In genomic region chr17:24416051-24416652, GRCm38 (mm10) we compare ENCODE assay signal across 9 mouse cellular contexts. TPM values are rescaled to one million over a fixed set of nuclear protein-coding genes. Genes with fewer than 3 reads are reported as not detected.
DNase-seq lines count a peak whose midpoint lies in the region; ATAC-seq lines count a peak whose summit lies in the region.
"Had no signal": no experiment of that assay in that cellular context is flagged by ENCODE, and none has a peak within 500 bp of the region (broad histone marks: within the 10 kb centered on the region; RNA-seq: fewer than 3 reads in every experiment).

No protein-coding gene starts in this region.

- DNase-seq in heart, adult 8-10 months (ENCODE audit: low spot score) = no peak
- peak; percentile 61 for DNase-seq in adipocyte (ENCODE audit: low spot score)
- no peak for DNase-seq in cerebellum, postnatal 36 days
- DNase-seq in layer of hippocampus, postnatal 14 days (ENCODE audit: low spot score in 2 of 2) = no peak
- no peak for DNase-seq in retina, embryonic 14.5 days (ENCODE audit: low spot score)
- DNase-seq: cerebellum, adult 9-10 months had no signal

- H3K9me3 ChIP-seq in heart, embryonic 16.5 days (replicated peaks; ENCODE audit: control insufficient read depth, low read length) = no peaks in the 10 kb centered on the region
- H3K9me3 ChIP-seq in hindbrain, embryonic 13.5 days = no peaks in the 10 kb centered on the region
- H3K9me3 ChIP-seq in midbrain, embryonic 12.5 days = no peaks in the 10 kb centered on the region

- peak overlapping the region; percentile 84 for H3K9ac ChIP-seq in heart, embryonic 16.5 days (ENCODE audit: low read length)
- 0 out of 2 replicates have a peak overlapping the region, but pooled peaks have one; percentile 89 for H3K9ac ChIP-seq in hindbrain, embryonic 13.5 days
- no peak overlapping the region; the same call in 1 of the 2 replicates for H3K9ac ChIP-seq in midbrain, embryonic 12.5 days (replicated peaks)

- H3K4me3 ChIP-seq in heart, embryonic 16.5 days (ENCODE audit: low read length) = peak overlapping the region; percentile 77
- H3K4me3 ChIP-seq in hindbrain, embryonic 13.5 days = peak overlapping the region; percentile 71
- peak overlapping the region; percentile 88 for H3K4me3 ChIP-seq in midbrain, embryonic 12.5 days

- WGBS in heart, embryonic 16.5 days = 83% methylated on average over 3 of the region's 3 CpGs
- WGBS in hindbrain, embryonic 13.5 days = 95% methylated on average over 3 of the region's 3 CpGs
- WGBS in midbrain, embryonic 12.5 days = 90% methylated on average over 3 of the region's 3 CpGs

- H3K27me3 ChIP-seq in heart, embryonic 16.5 days (ENCODE audit: control insufficient read depth, insufficient read depth, low read length) = no peaks in the 10 kb centered on the region
- no peaks in the 10 kb centered on the region for H3K27me3 ChIP-seq in hindbrain, embryonic 13.5 days
- H3K27me3 ChIP-seq in midbrain, embryonic 12.5 days = no peaks in the 10 kb centered on the region

- H3K36me3 ChIP-seq in heart, embryonic 16.5 days (ENCODE audit: control insufficient read depth, insufficient read depth) = peaks cover 35% of the 10 kb centered on the region
- peaks cover 52% of the 10 kb centered on the region for H3K36me3 ChIP-seq in hindbrain, embryonic 13.5 days
- peaks cover 50% of the 10 kb centered on the region for H3K36me3 ChIP-seq in midbrain, embryonic 12.5 days

- H3K4me1 ChIP-seq in heart, embryonic 16.5 days (ENCODE audit: control insufficient read depth, insufficient read depth, low read length) = peaks cover 22% of the 10 kb centered on the region
- H3K4me1 ChIP-seq in hindbrain, embryonic 13.5 days (replicated peaks) = peaks cover 38% of the 10 kb centered on the region
- peaks cover 35% of the 10 kb centered on the region for H3K4me1 ChIP-seq in midbrain, embryonic 12.5 days

- H3K4me2 ChIP-seq in heart, embryonic 16.5 days (ENCODE audit: low read depth, low read length) = peak overlapping the region; percentile 88
- peak overlapping the region; percentile 98 for H3K4me2 ChIP-seq in hindbrain, embryonic 13.5 days
- peak overlapping the region; percentile 98 for H3K4me2 ChIP-seq in midbrain, embryonic 12.5 days (replicated peaks)

- ATAC-seq in heart, embryonic 16.5 days (replicated peaks; ENCODE audit: extremely low read depth, insufficient read depth, low FRiP score) = no peak
- no peak for ATAC-seq in hindbrain, embryonic 13.5 days (ENCODE audit: low FRiP score)
- no peak for ATAC-seq in midbrain, embryonic 12.5 days (ENCODE audit: low FRiP score, low read depth)

- H3K27ac ChIP-seq in heart, embryonic 16.5 days (ENCODE audit: low read length) = no peak overlapping the region
- no peak overlapping the region for H3K27ac ChIP-seq in hindbrain, embryonic 13.5 days
- no peak overlapping the region for H3K27ac ChIP-seq in midbrain, embryonic 12.5 days (replicated peaks)

RNA-seq across cellular contexts. Expression of gene Rnps1, which starts 1.8 kb away (rescaled TPM):
- polyA plus RNA-seq in heart, embryonic 16.5 days (2015; fragmentation: Nextera tagmentation; extraction: Ambion mirVana) = 211 and 215 TPM in 2 replicates
- 10 to 100 TPM; 59.7 to 61.4 (median 60.7) TPM for total RNA-seq in heart, adult 8-10 months (2022)
- 328 and 342 TPM in 2 replicates for polyA plus RNA-seq in hindbrain, embryonic 13.5 days (2015; fragmentation: Nextera tagmentation; extraction: Ambion mirVana)
- polyA plus RNA-seq in midbrain, embryonic 12.5 days (2016; fragmentation: Nextera tagmentation; extraction: Ambion mirVana) = 367 and 378 TPM in 2 replicates
- total RNA-seq in layer of hippocampus, postnatal 14 days (2021) = 100 to 1,000 TPM; 133 to 141 TPM

RNA-seq across cellular contexts. Expression of gene Eci1, which starts 10.3 kb away (rescaled TPM):
- 333 and 371 TPM in 2 replicates for polyA plus RNA-seq in heart, embryonic 16.5 days (2015; fragmentation: Nextera tagmentation; extraction: Ambion mirVana)
- total RNA-seq in heart, adult 8-10 months (2022) = 100 to 1,000 TPM; 455 to 534 (median 495) TPM
- polyA plus RNA-seq in hindbrain, embryonic 13.5 days (2015; fragmentation: Nextera tagmentation; extraction: Ambion mirVana) = 47.4 and 55.6 TPM in 2 replicates
- 53.7 and 68.0 TPM in 2 replicates for polyA plus RNA-seq in midbrain, embryonic 12.5 days (2016; fragmentation: Nextera tagmentation; extraction: Ambion mirVana)
- 10 to 100 TPM; 25.4 to 28.0 TPM for total RNA-seq in layer of hippocampus, postnatal 14 days (2021)

RNA-seq across cellular contexts. Expression of gene Dnase1l2, which starts 26.8 kb away (rescaled TPM):
- 1.5 and 2.1 TPM in 2 replicates for polyA plus RNA-seq in heart, embryonic 16.5 days (2015; fragmentation: Nextera tagmentation; extraction: Ambion mirVana)
- 1 to 10 TPM in 3 of 4 experiments, under 1 TPM in 1; 0.91 to 1.4 (median 1.1) TPM for total RNA-seq in heart, adult 8-10 months (2022)
- 5.1 and 6.0 TPM in 2 replicates for polyA plus RNA-seq in hindbrain, embryonic 13.5 days (2015; fragmentation: Nextera tagmentation; extraction: Ambion mirVana)
- 5.3 and 5.5 TPM in 2 replicates for polyA plus RNA-seq in midbrain, embryonic 12.5 days (2016; fragmentation: Nextera tagmentation; extraction: Ambion mirVana)
- 1 to 10 TPM; 5.2 to 8.1 TPM for total RNA-seq in layer of hippocampus, postnatal 14 days (2021)

RNA-seq across cellular contexts. Expression of gene E4f1, which starts 54.0 kb away (rescaled TPM):
- polyA plus RNA-seq in heart, embryonic 16.5 days (2015; fragmentation: Nextera tagmentation; extraction: Ambion mirVana) = 27.7 and 28.8 TPM in 2 replicates
- 10 to 100 TPM; 11.2 to 14.7 (median 11.9) TPM for total RNA-seq in heart, adult 8-10 months (2022)
- polyA plus RNA-seq in hindbrain, embryonic 13.5 days (2015; fragmentation: Nextera tagmentation; extraction: Ambion mirVana) = 41.9 and 43.5 TPM in 2 replicates
- polyA plus RNA-seq in midbrain, embryonic 12.5 days (2016; fragmentation: Nextera tagmentation; extraction: Ambion mirVana) = 36.5 and 41.9 TPM in 2 replicates
- 10 to 100 TPM; 27.8 to 32.3 TPM for total RNA-seq in layer of hippocampus, postnatal 14 days (2021)

RNA-seq across cellular contexts. Expression of gene Pgp, which starts 54.0 kb away (rescaled TPM):
- polyA plus RNA-seq in heart, embryonic 16.5 days (2015; fragmentation: Nextera tagmentation; extraction: Ambion mirVana) = 71.1 and 76.0 TPM in 2 replicates
- total RNA-seq in heart, adult 8-10 months (2022) = 10 to 100 TPM; 39.9 to 44.4 (median 41.4) TPM
- 55.4 and 56.9 TPM in 2 replicates for polyA plus RNA-seq in hindbrain, embryonic 13.5 days (2015; fragmentation: Nextera tagmentation; extraction: Ambion mirVana)
- polyA plus RNA-seq in midbrain, embryonic 12.5 days (2016; fragmentation: Nextera tagmentation; extraction: Ambion mirVana) = 60.0 TPM in 2 replicates
- 10 to 100 TPM; 71.8 to 73.5 TPM for total RNA-seq in layer of hippocampus, postnatal 14 days (2021)
